Mouse (Mus musculus): Measurements from ENCODE around the gene Slc16a5.

Gene Slc16a5

DNA sequence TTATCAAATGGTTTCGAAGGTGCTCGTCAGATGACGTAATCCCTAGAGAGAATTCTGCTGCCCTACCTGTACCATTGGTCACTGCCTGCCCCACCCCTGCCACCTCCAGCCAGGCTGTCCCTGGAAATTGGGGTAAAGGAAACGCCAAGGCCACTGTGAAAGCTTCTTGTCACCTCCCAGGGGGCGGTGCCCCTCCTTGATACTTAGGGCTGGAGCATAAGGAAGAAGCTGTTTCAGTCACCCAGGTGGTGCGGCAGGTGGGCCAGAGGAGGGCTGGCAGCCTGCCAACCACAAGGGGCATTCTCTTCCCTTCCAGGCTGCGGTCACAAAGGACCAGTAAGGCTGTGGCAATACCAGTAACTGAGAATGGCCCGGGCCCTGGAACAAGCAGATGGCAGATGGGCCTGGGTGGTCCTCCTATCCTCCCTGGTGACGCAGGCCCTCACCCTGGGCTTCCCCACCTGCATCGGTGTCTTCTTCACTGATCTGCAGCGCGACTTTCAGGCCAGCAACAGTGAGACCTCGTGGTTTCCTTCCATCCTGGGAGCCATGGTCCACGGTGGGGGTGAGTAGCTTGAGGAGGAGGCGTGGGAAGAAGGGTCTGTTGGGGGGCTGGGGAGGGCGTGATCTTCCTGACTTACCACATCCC, at the start of gene Slc16a5:
Gene Slc16a5 (plus strand): TSS at position 232 of the 649 bp plus-strand sequence.
- in situ Hi-C loops (cut with MboI, MseI), result no loop called here

DNA sequence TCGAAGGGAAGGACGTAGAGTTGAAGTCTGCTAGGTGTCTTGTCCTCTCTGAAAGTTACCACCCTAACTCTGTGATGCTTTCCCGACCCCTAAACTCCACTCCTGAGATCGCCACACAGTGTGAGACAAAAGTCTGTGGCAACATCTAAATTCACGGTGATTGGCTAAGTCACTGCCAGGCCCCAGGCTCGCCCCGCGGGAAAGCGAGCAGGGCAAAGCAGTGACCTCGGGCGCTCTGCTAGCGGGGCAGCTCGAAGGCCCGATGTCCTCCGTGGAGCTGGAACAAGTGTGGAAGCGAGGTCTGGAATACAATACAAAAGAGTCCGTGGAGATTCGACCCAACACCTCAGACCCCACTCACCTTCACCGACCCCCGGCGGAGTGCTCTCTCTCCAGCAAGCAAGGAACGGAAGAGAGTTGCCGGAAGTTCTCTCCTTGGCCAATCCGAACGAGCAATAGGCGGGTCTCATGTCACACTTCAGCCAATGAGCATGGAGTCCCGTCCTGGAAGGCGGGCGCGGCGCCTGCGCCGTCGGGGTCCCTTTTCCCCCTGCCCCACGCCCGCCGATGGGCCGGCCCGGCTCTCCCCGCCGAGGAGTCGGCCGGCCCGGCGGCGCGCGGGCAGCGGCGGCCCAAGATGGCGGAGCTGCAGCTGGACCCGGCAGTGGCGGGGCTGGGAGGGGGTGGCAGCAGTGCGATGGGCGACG, 42.6 kb upstream of the Slc16a5 start, which contains the start of the genes Atp5h and Kctd2:
Gene Atp5h (minus strand): TSS at position 432 of the 707 bp plus-strand sequence.
Gene Kctd2 (plus strand): TSS at position 598 of the 707 bp plus-strand sequence.
- in situ Hi-C loops (cut with MboI, MseI), result loop anchor here (10.0 to 25.0 kb wide), 2 partner anchors 55 to 1757 kb away; partner anchors contain the start of genes Armc7 (in 1 of the 2) and Slc39a11 (in 1 of the 2)

DNA sequence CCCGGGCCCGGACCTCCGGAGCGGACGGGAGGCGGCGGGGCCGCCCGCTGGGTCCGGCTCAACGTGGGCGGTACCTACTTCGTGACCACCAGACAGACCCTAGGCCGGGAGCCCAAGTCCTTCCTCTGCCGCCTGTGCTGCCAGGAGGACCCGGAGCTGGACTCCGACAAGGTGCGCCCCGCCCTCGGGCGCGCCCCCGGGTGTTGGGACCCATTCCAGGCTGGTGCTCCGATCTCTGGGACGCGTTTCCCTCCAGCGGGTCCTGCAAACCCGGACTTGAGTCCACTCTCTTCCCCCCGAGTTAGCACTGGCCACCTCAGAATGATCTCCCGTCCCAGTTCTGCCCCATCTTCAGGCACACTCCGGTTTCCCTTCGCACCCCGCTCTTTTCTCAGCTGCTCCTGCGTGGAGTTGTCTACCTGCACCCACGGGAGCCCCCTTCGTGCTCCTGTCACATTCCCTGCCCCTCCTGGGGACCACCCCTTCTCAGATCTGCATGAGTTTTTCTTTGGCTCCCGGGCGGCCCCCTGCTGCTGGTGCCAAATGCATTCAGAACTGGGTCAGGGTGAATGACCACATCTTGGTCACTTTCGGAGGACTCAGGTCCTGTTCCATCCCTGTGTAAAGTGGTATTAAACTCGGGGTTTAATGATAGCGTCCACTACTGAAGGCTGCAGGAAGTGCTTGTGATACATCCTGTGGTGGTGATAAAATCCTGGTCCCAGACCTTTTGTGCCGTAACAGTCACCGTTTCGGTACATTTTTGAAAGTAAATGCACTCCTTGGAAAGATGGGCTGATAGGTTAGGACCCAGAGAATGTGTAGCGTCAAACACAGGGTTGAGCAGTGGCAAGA, 41.7 kb upstream of the Slc16a5 start:
- in situ Hi-C loops (cut with MboI, MseI), result loop anchor here (10.0 to 25.0 kb wide), 2 partner anchors 54 to 1758 kb away; partner anchors contain the start of genes Armc7 (in 1 of the 2) and Slc39a11 (in 1 of the 2)

DNA sequence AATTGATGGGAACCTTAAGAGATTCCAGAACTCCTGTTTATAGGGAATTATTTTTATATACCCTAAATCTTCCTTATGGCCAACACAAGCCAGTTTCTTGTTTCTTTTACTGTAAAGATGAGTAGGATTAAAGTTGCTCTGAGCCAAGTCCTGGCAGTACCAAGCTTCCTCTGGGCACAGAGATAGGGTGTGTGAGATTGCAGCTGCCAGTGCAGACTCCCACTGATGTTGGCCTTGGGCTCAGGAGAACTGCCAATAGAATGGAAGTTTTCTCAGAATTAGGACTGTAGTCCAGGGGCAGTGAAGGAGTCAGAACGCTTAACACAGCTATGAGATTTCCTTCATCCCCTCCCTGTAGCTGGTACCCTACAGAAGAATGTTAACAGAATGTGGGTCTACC, 40.9 kb upstream of the Slc16a5 start:
- in situ Hi-C loops (cut with MboI, MseI), result loop anchor here (10.0 to 25.0 kb wide), 2 partner anchors 53 to 1759 kb away; partner anchors contain the start of genes Armc7 (in 1 of the 2) and Slc39a11 (in 1 of the 2)

DNA sequence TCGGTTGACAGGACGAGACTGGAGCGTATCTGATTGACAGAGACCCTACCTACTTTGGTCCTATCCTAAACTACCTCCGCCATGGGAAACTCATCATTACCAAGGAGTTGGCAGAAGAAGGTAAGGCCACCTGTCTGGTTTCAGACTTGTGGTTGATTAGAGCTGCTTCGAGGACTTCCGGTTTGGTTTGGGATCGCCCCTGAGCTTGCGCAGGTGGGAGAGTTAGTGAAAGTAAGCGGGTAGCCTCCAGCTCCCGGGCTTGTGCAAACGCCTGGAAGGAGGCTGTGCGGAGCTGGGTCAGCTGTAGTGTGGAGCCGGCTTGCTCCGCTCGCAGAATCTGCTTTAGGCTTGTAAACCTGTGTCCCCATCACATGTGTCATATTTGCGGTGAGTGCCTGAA, 40.3 kb upstream of the Slc16a5 start:
- in situ Hi-C loops (cut with MboI, MseI), result loop anchor here (10.0 to 25.0 kb wide), 2 partner anchors 53 to 1760 kb away; partner anchors contain the start of genes Armc7 (in 1 of the 2) and Slc39a11 (in 1 of the 2)

DNA sequence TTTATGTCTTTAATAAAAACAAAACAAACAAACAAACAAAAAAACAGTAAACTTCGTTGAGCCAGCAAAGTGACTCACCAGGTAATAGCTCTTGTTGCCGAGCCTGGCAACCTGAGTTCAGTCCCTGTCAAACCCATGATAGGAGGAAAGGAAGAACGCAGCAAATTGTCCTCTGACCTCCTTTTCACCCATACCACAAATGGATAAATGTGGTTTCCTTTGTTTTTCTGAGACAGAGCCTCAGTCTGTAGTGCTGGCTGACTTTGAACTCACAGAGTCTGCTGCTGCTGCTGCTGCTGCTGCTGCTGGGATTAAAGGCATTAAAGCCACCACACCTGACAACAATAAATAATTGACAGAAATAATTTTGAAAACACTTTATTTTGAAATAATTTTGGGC, 39.2 kb upstream of the Slc16a5 start:
- in situ Hi-C loops (cut with MboI, MseI), result loop anchor here (10.0 to 25.0 kb wide), 2 partner anchors 52 to 1761 kb away; partner anchors contain the start of genes Armc7 (in 1 of the 2) and Slc39a11 (in 1 of the 2)

DNA sequence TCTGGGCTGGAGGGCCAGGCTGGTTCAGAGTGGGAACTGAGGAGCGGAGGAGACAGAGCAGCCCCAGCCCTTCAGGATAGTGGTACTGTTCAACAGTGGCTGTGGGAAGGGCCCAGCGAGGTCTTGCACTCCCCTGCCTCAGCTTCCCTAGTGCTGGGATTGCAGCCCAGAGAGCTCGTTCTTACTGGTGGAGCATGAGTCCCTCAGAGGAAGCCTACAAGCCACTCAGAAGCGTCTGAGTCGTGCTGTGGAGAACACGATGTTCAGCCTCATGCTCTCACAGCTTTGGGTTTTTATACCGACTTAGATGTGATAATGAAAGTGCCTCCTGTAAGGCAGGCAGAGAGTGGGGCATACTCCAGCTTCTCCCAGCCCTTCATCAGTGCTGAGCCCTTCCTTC, 37.6 kb upstream of the Slc16a5 start:
- in situ Hi-C loops (cut with MboI, MseI), result loop anchor here (10.0 to 25.0 kb wide), 2 partner anchors 50 to 1762 kb away; partner anchors contain the start of genes Armc7 (in 1 of the 2) and Slc39a11 (in 1 of the 2)

DNA sequence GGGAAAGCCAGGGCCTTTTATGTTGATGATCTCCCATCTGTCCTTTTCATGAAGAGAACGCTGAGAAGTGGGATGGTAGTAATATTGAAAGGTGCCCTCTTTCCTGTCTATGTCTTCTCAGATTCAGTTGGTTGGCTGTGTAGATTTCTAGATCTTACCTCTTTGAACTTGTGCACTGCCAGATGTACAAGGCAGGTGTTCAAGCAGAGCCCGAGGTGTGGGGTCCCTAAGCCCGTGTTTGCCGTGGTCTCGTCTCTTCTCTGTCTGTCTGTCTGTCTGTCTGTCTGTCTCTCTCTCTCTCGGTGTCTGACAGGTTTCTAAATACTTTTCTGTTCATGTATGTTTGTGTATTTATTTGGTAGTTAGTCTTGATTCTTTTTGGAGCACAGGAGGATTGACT, 36.6 kb upstream of the Slc16a5 start:
- in situ Hi-C loops (cut with MboI, MseI), result loop anchor here in 1 of 2 experiments (10.0 kb wide), 1 partner anchor 49 kb away; the partner anchor contains the start of gene Armc7

DNA sequence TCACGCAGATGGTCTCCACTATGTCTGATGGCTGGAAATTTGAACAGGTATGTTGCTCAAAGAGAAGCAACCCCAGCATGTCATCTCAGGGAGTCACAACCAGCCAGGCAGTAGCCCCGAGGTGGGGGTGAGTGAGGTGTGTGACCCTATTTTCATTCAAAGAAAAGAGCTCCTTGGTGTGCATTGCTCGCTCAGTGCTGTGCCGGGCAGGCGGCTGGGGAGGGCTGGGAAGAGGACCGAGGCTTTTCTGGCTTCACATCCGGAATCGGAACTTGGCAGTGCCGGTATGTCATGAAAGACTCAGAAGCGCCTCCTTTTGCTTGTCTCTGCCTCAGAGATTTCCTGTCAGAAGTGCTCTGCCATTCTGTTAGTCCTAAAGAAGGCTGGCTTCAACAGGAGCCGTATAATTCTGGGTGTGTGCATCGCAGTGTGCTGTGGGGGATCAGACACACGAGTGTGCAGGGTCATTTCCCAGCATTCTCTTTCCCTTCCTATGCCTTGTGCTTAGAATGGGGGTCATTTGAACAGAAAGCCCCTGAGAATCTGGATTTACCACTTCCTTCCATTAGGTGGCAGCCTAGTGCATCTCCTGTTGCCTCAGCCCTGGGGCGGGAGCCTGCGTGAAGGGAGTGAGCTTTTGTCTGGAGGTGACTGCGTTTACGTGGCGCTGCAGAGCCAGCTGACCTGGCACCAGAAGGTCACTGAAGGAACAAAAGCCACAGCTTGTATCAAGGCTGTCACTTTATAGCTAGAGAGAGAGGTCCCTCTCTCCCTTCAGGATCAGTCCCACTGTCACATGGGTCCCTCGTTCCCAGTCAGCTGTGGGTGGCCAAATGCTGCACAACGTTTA, 34.6 kb upstream of the Slc16a5 start:
- in situ Hi-C loops (cut with MboI, MseI), result loop anchor here in 1 of 2 experiments (10.0 kb wide), 1 partner anchor 47 kb away; the partner anchor contains the start of gene Armc7

DNA sequence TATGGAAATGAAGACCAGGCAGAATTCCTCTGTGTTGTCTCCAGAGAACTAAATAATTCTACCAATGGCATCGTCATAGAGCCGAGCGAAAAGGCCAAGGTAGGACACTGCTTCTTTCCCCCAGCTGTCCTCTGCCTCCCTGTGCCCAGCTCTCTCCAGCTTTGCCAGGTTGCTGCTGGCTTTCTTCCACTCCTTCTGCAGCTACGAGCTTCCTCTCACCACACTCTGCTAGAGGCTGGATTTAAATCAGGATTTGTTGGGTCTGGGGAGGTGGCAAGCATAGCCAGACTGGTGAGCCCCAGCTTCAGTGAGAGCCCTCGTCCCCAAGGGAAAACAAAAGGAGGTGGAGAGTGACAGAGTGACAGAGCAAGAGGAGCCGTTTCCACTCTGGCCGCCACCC, 33.0 kb upstream of the Slc16a5 start:
- in situ Hi-C loops (cut with MboI, MseI), result loop anchor here in 1 of 2 experiments (10.0 kb wide), 1 partner anchor 45 kb away; the partner anchor contains the start of gene Armc7

DNA sequence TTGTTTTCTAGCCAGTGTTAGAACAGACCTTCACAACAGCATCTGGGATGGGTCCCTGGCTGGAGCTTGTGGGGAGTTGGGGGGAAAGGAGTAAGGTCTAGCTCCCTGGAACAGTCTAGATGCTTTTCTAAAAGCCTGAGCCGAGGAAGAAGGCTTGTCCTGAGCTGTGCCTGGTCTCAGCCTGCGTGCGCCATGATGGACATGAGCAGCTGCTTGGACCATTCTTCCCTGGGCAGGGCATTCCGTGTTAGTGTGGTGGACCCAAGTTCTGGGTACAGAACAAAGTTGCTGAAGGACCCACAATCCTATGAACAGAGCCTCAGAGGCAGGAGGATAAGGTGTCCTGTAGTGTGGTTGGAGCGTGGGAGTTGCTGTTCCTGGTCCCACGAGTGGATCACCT, 31.7 kb upstream of the Slc16a5 start:
- in situ Hi-C loops (cut with MboI, MseI), result no loop called here

DNA sequence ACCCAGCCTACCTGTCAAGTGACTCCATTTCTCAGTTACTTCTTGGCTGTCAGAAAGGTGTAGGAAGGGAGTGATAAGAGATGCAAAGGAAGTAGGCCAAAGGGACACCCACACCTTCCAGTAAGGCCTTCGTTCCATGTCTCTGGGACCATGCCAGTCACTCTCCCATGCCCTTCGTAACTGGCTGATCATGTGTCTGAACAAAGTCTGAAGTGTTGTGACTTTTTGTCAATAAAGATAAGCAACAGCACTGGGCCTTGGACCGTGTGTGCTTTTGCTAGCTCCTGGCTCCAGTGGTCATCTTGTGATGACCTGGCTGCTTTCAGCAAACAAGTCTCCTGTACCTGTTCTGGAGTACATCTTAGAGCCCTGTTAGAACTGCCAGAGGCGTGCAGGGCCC, 29.5 kb upstream of the Slc16a5 start:
- in situ Hi-C loops (cut with MboI, MseI), result no loop called here

DNA sequence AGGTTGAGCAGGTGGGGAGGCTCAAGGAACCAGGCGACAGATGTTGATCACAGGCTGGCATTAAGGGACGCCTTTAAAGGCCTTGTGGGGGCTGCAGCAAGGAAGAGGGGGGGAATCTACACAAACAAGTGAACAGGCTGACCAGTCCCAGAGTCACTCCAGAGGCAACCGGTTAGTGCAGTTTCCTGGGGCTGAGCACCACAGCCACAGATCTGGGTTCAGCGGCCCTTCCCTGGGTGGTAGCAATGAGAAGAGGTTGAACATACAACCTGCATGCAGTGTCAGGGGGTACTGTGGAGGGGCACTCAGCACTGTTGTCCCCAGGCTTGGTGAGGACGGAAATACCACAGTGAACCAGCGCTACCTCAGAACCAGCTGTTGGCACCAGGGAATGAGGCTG, 28.9 kb upstream of the Slc16a5 start:
- in situ Hi-C loops (cut with MboI, MseI), result no loop called here

DNA sequence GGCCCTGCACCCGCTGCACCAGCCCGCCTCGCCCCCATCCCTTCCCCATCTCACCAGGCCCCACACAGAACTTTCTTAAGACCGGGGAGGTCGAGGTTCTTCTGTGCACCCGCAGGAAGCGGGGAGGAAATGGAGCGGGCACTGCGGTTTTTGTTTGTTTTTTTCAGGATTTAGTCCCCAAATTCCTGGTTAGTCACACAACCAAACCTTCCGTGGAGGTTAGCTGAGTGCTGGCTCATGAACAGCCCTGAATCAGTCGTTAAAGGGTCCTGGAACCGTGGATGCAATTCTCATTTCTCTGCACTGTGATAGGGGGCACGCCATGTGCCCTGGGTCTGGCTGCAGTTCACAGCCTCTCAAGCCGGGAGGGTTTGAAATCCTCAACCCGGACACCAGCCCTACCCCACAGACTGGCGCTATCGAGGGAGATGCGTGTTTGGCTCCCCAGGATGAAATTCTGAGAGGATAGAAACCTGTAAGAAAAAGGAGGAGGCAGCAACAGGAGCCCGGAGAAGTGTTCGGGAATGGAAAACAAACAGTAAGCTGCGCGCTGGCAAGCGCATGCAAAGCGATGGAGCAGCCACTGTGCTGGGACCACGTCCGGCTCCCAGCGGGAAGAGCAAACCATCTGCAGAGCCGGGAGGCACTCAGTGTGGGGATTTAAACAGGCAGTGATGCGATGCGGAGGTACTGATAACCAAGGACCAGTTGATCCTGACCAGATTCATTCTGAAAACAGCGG, 26.5 kb upstream of the Slc16a5 start:
- in situ Hi-C loops (cut with MboI, MseI), result no loop called here

DNA sequence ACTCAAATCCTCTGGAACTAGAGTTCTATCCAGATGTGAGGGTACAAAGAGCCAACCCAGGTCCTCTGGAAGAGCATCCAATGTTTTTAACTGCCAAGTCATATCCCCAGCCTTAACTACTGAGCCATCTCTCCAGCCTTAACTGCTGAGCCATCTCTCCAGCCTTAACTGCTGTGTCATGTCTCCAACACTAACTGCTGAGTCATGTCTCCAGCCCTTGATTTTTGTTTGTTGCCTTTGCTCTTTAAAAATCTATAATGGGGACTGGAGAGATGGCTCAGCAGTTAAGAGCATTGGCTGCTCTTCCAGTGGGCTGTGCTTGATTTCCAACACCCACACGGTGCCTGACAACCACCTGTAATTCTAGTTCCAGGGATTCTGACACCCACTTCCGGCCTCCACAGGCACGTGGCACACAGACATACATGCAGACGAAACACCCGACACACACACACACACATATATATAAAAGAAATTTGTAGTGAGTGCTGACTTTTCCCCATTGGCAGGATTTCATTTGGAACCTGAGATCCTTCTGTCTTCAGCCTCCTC, 24.6 kb upstream of the Slc16a5 start:
- in situ Hi-C loops (cut with MboI, MseI), result no loop called here

DNA sequence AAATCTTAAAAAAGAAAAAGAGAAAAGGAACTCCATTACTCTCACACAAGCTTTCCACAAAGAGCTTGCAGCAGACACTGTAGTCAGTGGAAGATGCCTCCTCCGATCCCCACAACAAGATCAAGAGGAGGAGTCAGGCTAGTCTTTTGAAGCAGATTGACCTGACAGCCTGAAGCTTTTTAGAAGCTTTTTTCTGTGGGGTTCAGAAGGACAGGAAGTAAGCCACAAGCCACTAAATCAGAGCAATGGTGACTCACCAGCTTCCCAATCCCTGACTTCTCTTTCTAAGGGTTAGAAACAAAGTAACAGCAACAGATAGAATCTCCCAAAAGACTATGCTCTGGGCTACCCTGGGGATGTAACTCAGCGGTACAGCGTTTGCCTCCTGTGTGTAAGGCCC, 22.9 kb upstream of the Slc16a5 start:
- in situ Hi-C loops (cut with MboI, MseI), result no loop called here

DNA sequence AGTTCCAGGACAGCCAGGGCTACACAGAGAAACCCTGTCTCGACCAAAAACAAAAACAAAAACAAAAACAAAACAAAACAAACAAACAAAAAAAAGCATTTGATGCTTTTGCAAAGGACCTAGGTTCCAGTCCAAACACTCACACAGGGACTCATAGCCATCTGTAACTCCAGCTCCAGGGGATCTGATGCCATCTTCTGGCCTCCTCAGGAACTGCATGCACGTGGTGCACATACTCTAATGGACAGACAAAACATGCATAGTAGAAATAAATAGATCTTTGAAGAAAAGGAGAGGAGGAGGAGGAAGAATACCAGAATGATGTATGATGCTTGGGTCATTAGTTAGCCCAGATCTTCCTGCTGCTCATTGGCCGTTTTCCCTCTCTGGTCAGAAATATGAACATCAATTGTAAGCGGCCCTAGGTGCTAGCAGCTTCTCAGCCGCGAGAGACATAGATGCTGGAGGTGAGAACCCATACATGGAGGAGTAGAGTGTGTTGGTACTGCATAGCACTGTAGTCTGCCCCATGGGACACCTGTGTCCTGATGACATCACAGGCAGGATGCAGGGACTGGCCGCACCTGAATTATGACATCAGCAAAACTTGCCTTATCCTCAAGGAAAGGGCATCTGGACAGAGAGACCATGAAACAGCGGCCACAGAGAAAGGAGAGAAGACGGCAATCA, 22.2 kb upstream of the Slc16a5 start, which contains the start of gene Trim80:
Gene Trim80 (plus strand): TSS at position 640 of the 690 bp plus-strand sequence.
- in situ Hi-C loops (cut with MboI, MseI), result loop anchor here in 1 of 2 experiments (10.0 kb wide), 1 partner anchor 1625 kb away; no protein-coding TSS in a partner anchor

DNA sequence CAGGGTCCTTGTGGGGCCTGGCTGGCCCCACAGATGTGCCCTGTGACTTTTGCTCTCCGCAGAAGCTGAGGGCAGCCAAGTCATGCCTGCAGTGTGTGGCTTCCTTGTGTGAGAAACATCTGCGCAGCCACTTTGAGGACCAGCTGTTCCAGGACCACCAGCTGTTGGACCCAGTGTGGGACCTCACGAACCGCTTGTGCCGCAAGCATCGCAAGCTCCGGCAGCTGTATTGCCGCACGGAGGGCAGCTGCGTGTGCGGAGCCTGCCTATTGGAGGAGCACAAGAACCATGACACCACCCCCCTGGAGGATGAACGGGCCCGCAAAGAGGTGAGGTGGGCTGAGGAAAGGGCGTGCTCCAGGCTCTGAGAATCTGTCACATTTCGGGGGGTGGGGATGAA, 20.9 kb upstream of the Slc16a5 start:
- in situ Hi-C loops (cut with MboI, MseI), result loop anchor here in 1 of 2 experiments (10.0 kb wide), 1 partner anchor 1627 kb away; no protein-coding TSS in a partner anchor
